Mouse (Mus musculus): ENCODE results near the gene Rab22a. TPM values are rescaled to one million over a fixed set of nuclear protein-coding genes. Genes with fewer than 3 reads are reported as not detected.
A peak's percentile ranks its signal among the peaks of the same experiment; 100 is the strongest.
"Not testable (repeated sequence)": the region's sequence is repeated elsewhere in the genome, so short reads cannot be mapped to it uniquely, and the experiment has no call there.

Gene Rab22a
- 1 to 10 TPM; 7.3 to 8.7 TPM for polyA plus RNA-seq (2017; shearing (Covaris generic))

GRCm38 (mm10) chr2:173659057-173659925 lies at the start of gene Rab22a:
Rab22a (plus strand) TSS chr2:173659760.
- peak; percentile 91 for ATAC-seq

- no peak for ATAC-seq
Observed at GRCm38 (mm10) chr2:173615378-173616081, 44.0 kb upstream of the Rab22a start.

DNA sequence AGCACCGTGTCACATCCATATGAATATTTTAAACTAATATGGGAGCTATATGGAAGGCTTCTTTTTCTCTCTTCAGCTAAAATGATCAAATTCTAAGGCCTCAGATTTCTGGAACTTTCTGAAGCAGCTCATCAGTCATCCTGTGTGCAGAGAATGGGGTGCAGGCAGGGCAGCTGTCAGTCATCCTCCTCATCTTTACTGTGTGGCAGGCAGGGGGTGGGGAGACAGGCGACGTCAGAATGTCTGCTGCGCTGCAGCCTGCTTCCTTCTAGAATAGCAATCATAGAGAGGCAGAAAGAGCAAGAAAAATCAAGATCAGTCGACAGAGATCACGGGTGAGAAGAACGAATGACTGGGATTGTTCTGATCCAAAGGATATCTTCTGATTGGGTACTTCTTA lies 43.4 kb upstream of the Rab22a start:
- ATAC-seq = no peak

GRCm38 (mm10) chr2:173619132-173619531 lies 40.4 kb upstream of the Rab22a start:
- no peak for ATAC-seq

DNA sequence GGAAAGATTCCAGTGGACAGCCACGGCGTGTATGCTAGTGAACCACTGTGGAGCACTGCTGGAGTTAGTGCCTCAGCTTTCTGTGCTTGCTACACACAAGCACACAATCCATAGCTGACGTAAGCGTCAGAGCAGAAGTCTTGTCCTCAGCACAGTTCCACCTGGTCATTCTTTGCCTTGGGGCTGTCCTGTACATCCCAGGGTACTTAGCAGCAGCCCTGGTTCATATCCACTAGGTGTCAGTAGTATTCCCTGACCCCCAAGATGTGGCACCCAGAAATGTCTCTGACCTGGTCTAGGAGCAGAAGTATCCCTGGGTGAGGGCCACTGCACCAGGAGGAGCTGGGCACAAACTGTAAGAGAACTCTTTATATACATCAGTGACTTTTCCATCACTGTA lies 38.9 kb upstream of the Rab22a start:
- no peak for ATAC-seq

- no peak for ATAC-seq
Observed at GRCm38 (mm10) chr2:173622173-173622601, 37.4 kb upstream of the Rab22a start.

DNA sequence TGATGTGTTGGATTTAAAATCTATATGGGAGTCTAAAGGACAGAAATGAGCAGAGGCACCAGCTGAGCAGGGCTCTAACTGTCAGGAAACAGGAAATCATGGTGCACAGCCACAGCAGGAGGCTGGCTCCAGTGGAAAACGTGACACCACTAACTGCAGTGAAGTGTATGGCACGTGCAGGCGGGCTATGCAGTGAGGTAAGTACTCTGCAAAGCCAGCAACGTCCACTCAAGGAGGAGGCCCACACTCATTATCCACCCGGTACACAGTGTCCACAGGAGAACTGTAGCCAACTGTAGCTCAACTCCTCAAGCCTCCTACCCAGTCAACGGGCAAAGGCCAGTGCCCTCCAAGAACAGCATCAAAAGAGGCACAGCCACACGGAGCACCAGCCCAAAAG lies 34.9 kb upstream of the Rab22a start:
- ATAC-seq = no peak

DNA sequence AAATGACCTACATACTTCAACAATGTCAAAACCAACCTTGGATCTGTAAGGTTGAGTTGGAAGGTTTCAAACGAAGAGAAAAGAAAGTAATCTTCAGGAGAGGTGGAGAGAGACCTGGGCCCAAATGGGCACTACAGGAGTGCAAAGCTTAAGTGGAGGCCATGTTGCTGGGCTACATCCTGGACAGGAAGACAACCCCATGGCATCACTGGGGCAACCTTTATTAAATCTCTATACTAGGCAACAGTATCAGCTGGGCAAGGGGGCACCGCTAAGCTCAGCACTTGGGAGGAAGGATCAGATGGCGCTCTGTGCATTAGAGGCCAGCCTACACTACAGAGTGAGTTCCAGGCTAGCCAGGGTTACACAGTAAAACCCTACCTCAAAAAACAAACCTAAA lies 33.8 kb upstream of the Rab22a start:
- ATAC-seq = no peak

GRCm38 (mm10) chr2:173634106-173634505 lies 25.5 kb upstream of the Rab22a start:
- ATAC-seq = not testable (repeated sequence)

DNA sequence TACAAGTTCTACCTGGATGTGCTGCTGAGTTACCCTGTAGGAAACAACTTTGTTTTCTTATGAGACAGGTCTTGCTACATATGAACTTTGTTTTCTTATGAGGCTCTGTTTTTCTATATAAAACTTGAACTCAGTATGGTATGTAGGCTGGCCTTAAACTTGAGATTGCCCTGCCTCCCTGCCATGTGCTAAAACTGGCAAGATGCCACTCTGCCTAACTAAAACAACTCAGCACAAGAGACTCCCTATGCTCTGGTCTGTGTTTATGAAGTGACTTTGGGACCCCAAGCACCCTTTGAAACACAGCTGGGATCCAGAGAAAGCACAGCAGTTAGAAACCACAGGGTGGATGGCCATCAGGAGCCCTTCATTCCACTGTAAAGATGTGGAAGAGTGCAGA lies 18.2 kb upstream of the Rab22a start:
- no peak for ATAC-seq

- no peak for ATAC-seq
Observed at GRCm38 (mm10) chr2:173642262-173642999, 17.1 kb upstream of the Rab22a start.

DNA sequence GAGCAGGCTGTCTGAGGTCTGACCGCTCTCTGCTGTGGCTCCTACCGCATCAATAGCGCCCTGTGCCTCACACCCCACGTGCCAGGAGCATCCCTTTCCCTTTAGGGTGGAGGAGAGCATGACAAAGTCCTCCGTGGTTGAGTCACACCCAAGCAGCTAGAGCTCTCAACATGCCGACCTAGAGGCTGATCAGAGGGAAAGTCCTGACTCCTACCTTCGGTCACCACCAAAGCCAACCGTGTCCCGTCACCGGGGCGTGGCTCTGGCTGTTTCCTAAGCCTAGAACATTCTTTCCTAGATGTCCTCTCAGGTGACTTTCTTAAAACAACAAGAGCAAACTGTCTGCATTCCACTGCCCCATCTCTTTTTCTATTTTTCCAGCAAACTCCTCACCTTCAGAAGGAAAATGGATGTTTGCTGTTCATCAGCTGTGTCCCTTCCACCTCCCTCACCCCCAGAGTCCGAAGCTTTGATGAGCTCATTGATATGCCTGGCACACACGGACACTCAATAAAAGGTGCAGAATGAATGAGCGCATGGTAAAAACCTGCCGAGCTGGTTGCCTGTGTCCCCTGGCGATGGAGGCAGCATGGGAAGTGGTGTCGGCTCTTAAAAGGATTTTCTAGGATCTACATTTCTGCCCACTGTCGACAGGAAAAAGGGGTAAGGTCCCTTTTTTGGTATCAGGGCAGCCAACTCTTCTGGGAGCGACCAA lies 12.2 kb upstream of the Rab22a start:
- ATAC-seq = no peak

GRCm38 (mm10) chr2:173649762-173650161 lies 9.8 kb upstream of the Rab22a start:
- ATAC-seq = no peak

DNA sequence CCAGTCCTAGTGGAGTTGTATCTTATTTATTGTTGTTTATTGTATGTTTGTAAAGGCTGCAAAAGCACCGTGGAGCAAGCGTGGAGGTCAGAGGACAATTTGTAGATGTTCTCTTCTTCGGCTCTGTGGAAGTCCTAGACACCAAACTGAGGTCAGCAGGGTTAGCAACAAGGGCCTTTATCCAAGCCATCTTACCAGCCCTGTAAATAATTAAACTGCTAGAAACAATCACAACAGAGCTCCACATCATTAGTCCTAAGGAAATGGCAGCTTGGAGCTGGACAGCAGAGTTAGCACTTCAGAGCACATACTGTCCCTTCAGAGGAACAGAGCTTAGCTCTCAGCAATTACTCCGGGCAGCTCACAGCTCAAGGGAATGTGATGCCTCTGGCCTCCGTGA lies 6.0 kb upstream of the Rab22a start:
- ATAC-seq = no peak

DNA sequence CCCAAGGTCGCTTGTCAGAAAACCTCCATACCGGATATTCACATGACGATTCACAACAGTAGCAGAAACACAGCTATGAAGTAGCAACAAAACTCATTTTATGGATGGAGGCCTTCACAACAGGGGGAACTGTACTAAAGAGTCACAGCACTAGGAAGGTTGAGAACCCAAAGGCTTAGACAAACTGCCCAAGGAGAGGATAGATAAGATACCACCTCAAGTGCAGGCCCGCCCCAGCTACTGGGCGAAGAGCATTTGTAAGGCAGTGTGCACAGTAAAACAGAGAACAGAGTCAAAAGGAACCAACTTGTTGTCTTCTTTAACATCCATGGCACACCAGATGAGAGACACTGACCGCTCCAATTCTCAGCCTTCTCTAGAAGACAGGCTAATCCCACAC lies 1.8 kb upstream of the Rab22a start:
- ATAC-seq = no peak

DNA sequence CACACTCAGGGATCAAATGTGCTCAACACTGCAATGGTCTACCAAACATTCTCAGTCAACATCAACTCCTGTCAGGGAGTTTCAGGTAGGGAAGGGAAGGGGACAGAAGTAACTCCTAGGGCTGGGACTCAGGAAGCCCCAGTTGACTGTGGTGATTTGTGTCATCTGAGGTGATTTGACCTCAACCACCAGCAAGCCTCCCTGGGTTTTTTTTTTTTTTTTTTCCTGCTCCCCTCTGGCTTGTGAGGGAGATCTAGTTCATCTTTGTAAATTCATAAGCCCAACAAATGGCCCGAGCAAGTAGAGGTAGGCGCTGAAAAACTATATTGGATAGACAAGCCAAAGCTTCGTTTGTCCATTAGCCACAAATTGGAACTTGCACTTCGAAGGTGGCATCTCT lies 1.0 kb upstream of the Rab22a start:
- ATAC-seq = no peak

- peak; percentile 42 for ATAC-seq
Observed at GRCm38 (mm10) chr2:173659926-173660684, 545 bp downstream of the Rab22a start.

DNA sequence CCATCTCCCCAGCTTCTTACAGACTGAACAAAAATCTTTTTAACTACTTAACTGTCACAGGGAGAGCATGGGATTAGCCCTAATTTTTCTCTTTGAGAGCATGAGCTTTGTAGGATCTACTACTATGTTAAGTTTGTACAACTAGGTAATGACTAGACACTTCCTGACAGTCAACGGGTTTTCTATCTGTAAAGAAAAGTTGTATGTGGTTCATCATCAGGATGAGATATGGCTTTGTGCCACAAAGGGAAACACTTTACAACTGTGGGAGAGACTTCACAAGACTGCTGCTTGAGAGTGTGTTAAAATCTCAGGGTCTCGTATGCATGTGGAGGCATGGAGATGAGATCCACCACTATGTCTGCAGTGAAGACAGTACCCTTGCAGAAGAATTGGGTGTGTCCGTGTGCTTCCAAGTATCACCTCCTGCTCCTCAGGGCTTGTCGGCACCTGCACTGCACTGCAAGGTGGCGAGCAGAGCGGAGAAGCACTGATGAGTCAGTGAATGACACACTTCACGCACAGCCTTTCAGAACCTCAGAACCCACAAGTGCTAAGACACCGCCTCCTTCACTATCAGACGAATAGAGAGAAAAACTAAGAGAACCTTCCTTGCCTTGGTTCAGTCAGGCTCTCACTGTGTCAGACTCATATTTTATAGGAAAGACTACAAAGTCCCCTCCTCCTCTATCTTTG lies 2.8 kb downstream of the Rab22a start:
- ATAC-seq = no peak

- ATAC-seq = no peak
Observed at GRCm38 (mm10) chr2:173664736-173665135, 5.2 kb downstream of the Rab22a start.

DNA sequence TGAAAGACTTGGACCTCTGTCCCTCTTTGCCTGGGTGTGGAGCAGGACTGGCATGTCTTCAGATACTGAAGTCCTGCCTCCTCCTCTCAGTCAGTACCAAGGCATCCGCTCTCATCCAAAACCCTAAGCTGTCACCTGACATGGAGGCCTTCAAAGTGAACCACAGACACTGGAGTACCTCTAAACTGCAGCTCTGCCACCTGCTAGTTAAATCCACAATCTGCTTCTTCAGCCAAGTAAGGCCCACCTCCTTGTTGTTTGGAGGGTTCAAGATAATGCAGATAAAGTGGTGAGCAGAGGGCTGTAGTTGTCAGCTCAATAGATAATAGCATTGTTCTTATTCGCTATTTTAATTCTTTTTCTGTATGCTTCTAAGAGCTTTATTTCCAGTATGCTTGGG lies 5.7 kb downstream of the Rab22a start:
- ATAC-seq = no peak

DNA sequence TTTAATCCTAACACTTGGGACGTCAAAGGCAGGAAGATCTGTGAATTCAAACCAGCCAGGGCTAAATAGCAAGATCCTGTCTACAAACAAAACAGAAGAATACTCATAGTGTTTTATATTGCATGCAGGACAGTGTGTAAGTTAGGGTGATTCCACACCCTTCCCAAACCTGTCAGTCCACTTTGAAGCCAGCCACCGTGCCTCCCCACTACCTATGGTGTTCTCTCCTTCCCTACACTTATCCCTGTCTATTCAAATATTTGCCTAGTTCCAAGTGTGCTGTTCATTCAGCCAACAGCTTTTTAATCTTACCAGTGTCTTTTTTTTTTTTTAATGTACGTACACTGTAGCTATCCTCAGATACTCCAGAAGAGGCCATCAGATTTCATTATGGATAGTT lies 7.3 kb downstream of the Rab22a start:
- ATAC-seq = no peak

Data from CD4-positive, CD25-positive, alpha-beta regulatory T cell, adult 4 months (primary cell).